Mouse (Mus musculus): ENCODE measurements around the gene Msx1. TPM values are rescaled to one million over a fixed set of nuclear protein-coding genes. Genes with fewer than 3 reads are reported as not detected.
"Not testable (repeated sequence)": the region's sequence is repeated elsewhere in the genome, so short reads cannot be mapped to it uniquely, and the experiment has no call there.

Gene Msx1
- polyA plus RNA-seq, 1 experiment from 2014 or later = 67.9 TPM

DNA sequence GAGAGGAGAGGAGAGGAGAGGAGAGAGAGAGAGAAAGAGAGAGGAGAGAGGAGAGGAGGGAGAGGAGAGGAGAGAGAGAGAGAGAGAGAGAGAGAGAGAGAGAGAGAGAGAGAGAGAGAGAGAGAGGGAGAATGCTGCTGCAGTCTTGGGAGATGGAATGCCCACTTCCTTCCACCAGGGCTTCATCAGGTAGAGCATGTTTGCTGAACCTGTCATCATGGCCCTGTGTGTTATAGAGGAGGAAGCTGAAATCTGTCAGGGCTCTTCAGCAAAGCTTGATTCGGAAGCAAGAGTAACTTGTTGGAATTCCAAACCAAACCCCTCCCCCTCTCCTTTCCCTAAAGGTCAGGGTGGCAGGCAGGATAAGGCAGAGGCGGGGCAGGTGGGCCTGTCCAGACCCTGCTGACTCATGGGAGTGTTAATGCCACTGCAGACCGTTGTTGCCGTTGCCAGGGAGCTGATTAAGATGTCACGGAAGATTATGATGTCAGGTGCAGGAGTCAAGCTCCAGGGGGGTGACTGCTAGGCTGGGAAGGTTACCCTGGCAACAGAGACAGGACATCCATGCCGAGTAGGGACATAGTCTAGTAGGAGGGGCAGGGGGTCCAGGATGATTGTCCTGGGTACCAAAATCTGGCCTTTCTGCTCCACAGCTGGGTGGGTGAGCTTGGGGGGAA, 11.3 kb upstream of the Msx1 start:
- no peak overlapping the region for H3K4me3 ChIP-seq (replicated peaks)
- no peak overlapping the region for H3K4me2 ChIP-seq
- WGBS = 3% methylated on average over 6 of the region's 6 CpGs
- no peak overlapping the region for H3K27ac ChIP-seq
- peaks cover 14% of the 10 kb centered on the region for H3K4me1 ChIP-seq
- H3K9me3 ChIP-seq = no peaks in the 10 kb centered on the region
- H3K36me3 ChIP-seq (replicated peaks) = no peaks in the 10 kb centered on the region
- no peak for ATAC-seq (ENCODE audit: low FRiP score)
- peaks cover 91% of the 10 kb centered on the region for H3K27me3 ChIP-seq
- no peak overlapping the region for H3K9ac ChIP-seq

DNA sequence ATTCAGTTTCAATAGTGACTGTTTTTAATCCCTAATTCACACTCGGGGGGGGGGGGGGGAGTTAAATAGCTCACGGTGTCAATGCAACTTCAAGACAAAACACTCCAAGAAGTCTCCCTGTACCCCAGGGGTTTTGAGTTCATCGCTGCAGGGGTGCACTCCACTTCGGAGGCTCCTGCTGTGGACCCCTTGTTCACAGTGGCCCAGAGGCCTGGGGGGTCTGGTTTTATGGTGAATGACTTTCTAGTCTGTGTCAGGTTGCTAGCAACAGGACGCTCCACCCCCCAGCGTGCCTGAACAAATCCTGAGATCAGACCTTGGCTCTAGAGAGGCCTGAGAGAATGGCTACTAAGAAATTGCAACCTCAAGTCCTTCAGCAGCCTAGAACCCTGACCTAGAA, 8.4 kb upstream of the Msx1 start:
- H3K27ac ChIP-seq = no peak overlapping the region
- H3K4me1 ChIP-seq = peaks cover 24% of the 10 kb centered on the region
- WGBS = 2% methylated on average over 6 of the region's 6 CpGs
- H3K4me3 ChIP-seq (replicated peaks) = no peak overlapping the region
- no peak overlapping the region for H3K9ac ChIP-seq
- H3K36me3 ChIP-seq (replicated peaks) = no peaks in the 10 kb centered on the region
- no peak overlapping the region for H3K4me2 ChIP-seq
- H3K9me3 ChIP-seq = no peaks in the 10 kb centered on the region
- H3K27me3 ChIP-seq = peaks cover 99% of the 10 kb centered on the region
- no peak for ATAC-seq (ENCODE audit: low FRiP score)

- Histone ChIP-seq H3K4me2 (no peak overlapping the region), H3K9ac (no peak overlapping the region), H3K36me3 (replicated peaks) (no peaks in the 10 kb centered on the region), H3K27ac (no peak overlapping the region), H3K4me3 (replicated peaks) (no peak overlapping the region), H3K27me3 (peaks cover 99% of the 10 kb centered on the region), H3K4me1 (peaks cover 32% of the 10 kb centered on the region), H3K9me3 (no peaks in the 10 kb centered on the region)
- WGBS = 7% methylated on average over 13 of the region's 13 CpGs
- no peak for ATAC-seq (ENCODE audit: low FRiP score)
Measured at GRCm38 (mm10) chr5:37832031-37832430, 7.6 kb upstream of the Msx1 start.

GRCm38 (mm10) chr5:37830436-37830835, 6.1 kb upstream of the Msx1 start:
- not testable (repeated sequence) for ATAC-seq (ENCODE audit: low FRiP score); H3K27ac ChIP-seq
- H3K4me1 ChIP-seq = peaks cover 37% of the 10 kb centered on the region

DNA sequence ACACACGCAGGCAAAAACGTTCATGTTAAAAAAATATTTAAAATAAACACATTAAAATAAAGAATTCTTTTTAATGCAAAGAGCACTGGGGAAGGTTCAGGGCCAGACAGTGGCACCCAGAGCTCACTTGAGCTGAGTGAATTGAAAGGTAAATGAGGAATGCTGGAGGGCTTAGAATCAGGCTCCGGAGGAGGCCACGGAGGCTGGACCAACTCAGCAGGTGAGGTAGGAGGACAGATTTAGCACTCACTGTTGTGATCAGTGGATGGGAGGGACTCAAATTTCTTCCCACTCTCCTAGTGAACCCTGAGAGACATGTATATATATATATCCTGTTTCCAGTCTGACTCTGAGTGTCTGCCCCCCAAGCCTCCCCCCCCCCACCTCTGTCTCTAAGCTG, 5.5 kb upstream of the Msx1 start:
- Histone ChIP-seq H3K36me3 (replicated peaks) (no peaks in the 10 kb centered on the region), H3K4me3 (replicated peaks) (no peak overlapping the region), H3K9ac (no peak overlapping the region), H3K4me2 (no peak overlapping the region), H3K9me3 (no peaks in the 10 kb centered on the region), H3K4me1 (peaks cover 40% of the 10 kb centered on the region), H3K27me3 (peaks cover 98% of the 10 kb centered on the region), H3K27ac (no peak overlapping the region)
- ATAC-seq (ENCODE audit: low FRiP score) = no peak
- WGBS = 0% methylated on average over 4 of the region's 4 CpGs

More at GRCm38 (mm10) chr5:37830436-37830835, 6.1 kb upstream of the Msx1 start:
- H3K4me2 ChIP-seq; H3K9me3 ChIP-seq; H3K36me3 ChIP-seq (replicated peaks); H3K4me3 ChIP-seq (replicated peaks); H3K9ac ChIP-seq: not testable (repeated sequence)
- H3K27me3 ChIP-seq = peaks cover 98% of the 10 kb centered on the region
- WGBS = 12% methylated on average over 6 of the region's 7 CpGs

DNA sequence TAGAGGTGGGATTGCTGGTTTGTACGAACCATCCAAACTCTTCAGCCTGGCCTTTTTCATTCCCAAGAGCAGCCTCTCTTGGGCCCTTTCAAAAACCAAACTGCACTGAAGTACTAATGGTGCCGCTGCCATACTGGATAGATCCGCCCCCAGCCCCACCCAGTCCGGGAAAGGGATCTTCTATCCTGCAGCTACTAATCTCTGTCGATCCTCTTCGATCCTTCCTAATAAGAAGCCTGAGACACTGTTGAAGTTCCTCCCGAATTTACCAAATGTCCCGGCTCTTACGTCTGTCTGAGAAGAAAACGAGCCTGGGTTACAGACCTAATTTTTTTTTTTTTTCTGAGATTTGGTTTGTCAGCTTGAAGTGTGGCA, 4.9 kb upstream of the Msx1 start:
- no peak overlapping the region for H3K27ac ChIP-seq
- H3K27me3 ChIP-seq = peaks cover 98% of the 10 kb centered on the region
- H3K9ac ChIP-seq = no peak overlapping the region
- WGBS = 1% methylated on average over 10 of the region's 10 CpGs
- ATAC-seq (ENCODE audit: low FRiP score) = no peak
- no peaks in the 10 kb centered on the region for H3K36me3 ChIP-seq (replicated peaks)
- no peaks in the 10 kb centered on the region for H3K9me3 ChIP-seq
- H3K4me2 ChIP-seq = no peak overlapping the region
- no peak overlapping the region for H3K4me3 ChIP-seq (replicated peaks)
- peaks cover 45% of the 10 kb centered on the region for H3K4me1 ChIP-seq

DNA sequence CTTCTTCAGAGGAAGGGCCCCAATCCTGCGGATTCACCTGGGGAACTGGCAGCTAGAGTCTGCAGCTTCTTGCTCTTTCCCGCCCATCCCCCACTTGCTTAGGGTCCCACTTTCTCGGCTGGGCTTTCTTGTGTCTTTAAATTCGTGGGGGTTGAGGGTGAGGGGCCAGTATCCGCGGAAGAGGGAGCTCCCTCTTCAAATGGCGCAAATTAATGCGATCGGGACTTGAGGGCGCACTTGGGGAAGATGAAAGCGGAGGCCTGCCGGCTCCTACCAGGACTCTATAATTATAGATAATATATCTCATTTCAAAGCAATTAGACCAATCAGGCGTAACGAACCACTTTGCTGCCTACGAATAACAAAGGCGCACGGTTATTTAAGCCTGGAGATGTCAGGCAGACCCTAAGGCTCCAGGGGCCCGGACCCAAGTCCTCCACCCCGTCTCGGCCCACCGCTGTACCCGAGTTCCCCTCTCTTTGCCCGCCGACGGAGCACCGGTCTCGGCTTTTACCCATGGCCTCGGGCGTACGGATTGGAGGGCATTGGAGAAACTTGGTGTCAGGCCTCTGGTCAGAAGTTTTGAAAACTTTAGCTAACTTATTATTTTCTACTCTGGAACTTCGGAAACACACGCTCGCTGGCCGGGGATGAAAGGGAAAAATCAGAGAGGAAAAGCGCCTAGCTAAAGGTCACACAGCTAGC, 4.4 kb upstream of the Msx1 start:
- no peak for ATAC-seq (ENCODE audit: low FRiP score)

GRCm38 (mm10) chr5:37828001-37828400, 3.6 kb upstream of the Msx1 start:
- Histone ChIP-seq H3K27me3 (peaks cover 98% of the 10 kb centered on the region), H3K4me2 (0 out of 2 replicates have a peak overlapping the region, but pooled peaks have one; percentile 10), H3K9ac (no peak overlapping the region), H3K9me3 (no peaks in the 10 kb centered on the region), H3K4me3 (replicated peaks) (no peak overlapping the region), H3K27ac (no peak overlapping the region), H3K36me3 (replicated peaks) (no peaks in the 10 kb centered on the region), H3K4me1 (peaks cover 56% of the 10 kb centered on the region)
- whole genome bisulfite sequencing = under 1% methylated on average over 14 of the region's 14 CpGs
- no peak for ATAC-seq (ENCODE audit: low FRiP score)

More for the DNA sequence above, 4.4 kb upstream of the Msx1 start:
- Histone ChIP-seq H3K27me3 (peaks cover 98% of the 10 kb centered on the region), H3K9ac (no peak overlapping the region), H3K9me3 (no peaks in the 10 kb centered on the region), H3K27ac (no peak overlapping the region), H3K4me3 (replicated peaks) (no peak overlapping the region), H3K4me1 (peaks cover 50% of the 10 kb centered on the region), H3K36me3 (replicated peaks) (no peaks in the 10 kb centered on the region), H3K4me2 (peak overlapping the region; percentile 10; the same call in 1 of the 2 replicates)
- under 1% methylated on average over 35 of the region's 35 CpGs for WGBS

- H3K9ac ChIP-seq = no peak overlapping the region
- peaks cover 98% of the 10 kb centered on the region for H3K27me3 ChIP-seq
- 0 out of 2 replicates have a peak overlapping the region, but pooled peaks have one; percentile 3 for H3K4me3 ChIP-seq (replicated peaks)
- H3K36me3 ChIP-seq (replicated peaks) = no peaks in the 10 kb centered on the region
- H3K27ac ChIP-seq = no peak overlapping the region
- H3K9me3 ChIP-seq = no peaks in the 10 kb centered on the region
- ATAC-seq (ENCODE audit: low FRiP score) = no peak
- peak overlapping the region; percentile 26; the same call in 1 of the 2 replicates for H3K4me2 ChIP-seq
- WGBS = 2% methylated on average over 9 of the region's 9 CpGs
- H3K4me1 ChIP-seq = peaks cover 56% of the 10 kb centered on the region
Measured at GRCm38 (mm10) chr5:37827626-37827950, 3.2 kb upstream of the Msx1 start.

DNA sequence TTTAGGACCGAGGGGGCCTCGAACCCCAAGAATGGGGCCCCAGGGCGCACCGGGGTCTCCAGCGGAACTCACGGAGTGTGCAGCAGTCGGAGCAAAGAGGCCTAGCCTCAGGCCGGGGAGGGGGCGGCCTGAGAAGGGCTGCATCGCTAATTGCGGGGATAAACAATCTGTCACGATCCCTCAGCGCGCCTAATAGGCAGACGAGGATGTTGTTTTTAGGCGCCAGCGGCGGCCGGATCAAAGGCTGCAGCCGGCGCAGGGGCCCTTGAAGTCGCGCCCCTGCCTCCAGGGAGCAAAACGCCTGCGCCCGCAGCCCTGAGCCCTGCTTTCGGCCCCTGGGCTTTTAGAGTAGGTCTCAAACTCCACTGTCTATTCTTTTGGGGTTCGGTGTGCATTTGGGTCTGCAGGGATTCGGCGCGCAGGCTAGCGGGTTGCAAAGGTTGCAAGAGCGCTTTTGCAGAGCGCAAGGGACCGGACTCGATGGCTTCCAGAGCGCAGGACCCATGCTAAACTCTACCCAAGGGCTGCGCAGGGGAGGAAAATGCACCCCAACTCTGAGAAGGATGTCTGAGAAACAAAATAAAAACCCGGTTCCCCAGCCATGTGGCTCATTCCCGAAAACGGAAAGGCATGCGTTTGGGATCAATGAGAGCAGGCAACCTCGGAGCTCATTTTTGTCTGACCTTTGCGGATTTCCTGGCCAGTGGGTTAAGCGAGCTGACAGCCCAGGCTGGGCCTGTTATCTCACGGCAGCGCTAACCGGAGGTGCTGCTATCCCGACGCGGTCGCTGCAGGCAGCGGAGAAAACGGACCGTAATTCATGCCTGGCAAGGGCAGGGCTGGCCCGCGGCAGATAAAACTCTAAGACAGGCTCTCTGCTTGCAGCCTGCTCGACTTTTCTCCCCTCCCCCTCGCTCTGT, 2.6 kb upstream of the Msx1 start:
- Histone ChIP-seq H3K9me3 (no peaks in the 10 kb centered on the region), H3K4me3 (replicated peaks) (peak overlapping the region; percentile 3), H3K4me1 (peaks cover 56% of the 10 kb centered on the region), H3K4me2 (peak overlapping the region; percentile 26), H3K27ac (no peak overlapping the region), H3K9ac (no peak overlapping the region), H3K36me3 (replicated peaks) (no peaks in the 10 kb centered on the region), H3K27me3 (peaks cover 98% of the 10 kb centered on the region)
- ATAC-seq (ENCODE audit: low FRiP score) = no peak
- WGBS = under 1% methylated on average over 59 of the region's 59 CpGs

DNA sequence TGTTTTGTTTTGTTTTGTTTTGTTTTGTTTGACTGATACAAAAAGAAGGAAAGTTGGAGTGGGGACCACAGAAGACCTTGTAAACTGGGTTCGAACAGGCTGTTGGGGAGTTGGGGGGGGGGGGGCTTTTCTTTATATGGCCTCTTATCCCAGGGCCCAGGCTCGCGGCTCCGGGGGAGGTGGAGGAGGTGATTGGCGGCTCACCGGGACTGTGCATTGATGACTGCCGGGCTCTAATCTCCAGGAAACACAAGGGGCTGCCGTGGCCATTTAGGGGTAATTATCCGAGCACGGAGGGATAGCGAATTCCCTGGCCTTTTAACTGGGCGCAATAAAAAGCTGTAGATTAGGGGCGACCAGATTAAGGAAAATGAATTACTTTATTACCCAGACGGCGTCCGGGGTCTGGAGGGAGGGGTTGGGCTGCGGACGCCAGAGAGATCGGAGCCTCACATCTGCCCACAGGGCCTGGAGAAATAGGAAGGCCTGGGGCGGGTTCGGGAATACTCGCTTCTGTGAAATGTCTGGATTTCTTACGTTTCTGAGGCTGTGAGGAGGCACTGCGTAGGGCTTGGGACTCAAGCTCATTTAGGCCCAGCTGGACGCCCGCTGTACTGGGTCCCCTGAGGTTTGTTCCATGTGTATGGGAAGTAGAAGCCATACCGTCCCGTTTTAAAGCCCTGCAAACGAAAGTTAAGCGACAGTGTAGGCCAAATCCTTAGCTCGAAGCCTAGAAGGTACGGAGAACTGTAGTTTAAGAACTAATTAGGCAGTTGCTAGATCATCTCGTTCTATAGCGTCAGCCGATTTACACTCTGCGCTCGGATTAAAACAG, 1.4 kb upstream of the Msx1 start:
- Histone ChIP-seq H3K9ac (no peak overlapping the region), H3K9me3 (no peaks in the 10 kb centered on the region), H3K27ac (no peak overlapping the region), H3K4me1 (peaks cover 62% of the 10 kb centered on the region), H3K4me2 (peak overlapping the region; percentile 13), H3K36me3 (replicated peaks) (no peaks in the 10 kb centered on the region), H3K27me3 (peaks cover 98% of the 10 kb centered on the region), H3K4me3 (replicated peaks) (peak overlapping the region; percentile 11; the same call in 1 of the 2 replicates)
- no peak for ATAC-seq (ENCODE audit: low FRiP score)
- under 1% methylated on average over 37 of the region's 37 CpGs for WGBS
